Mouse (Mus musculus) liver, embryonic 14.5 days (tissue): ENCODE results near the gene Hoxd11. TPM values are rescaled to one million over a fixed set of nuclear protein-coding genes. Genes with fewer than 3 reads are reported as not detected.

Source experiments
- ATAC-seq: fragments of 200-750 bp; cut with Nextera tagmentation; 2 replicates; pipeline ENCODE4 v1.8.0; 2017; ENCODE audit warnings: moderate number of reproducible peaks, mild to moderate bottlenecking, moderate library complexity; ENCODE audit not compliant: insufficient read depth
- DNase-seq, 3 experiments: peaks; one replicate each; pipeline ENCODE4 v3.0.0-alpha.2; 2012 to 2013; ENCODE audit warnings: low read depth in 3 of 3, low spot score in 3 of 3
- H3K27ac ChIP-seq: fragments of 300-500 bp; sonication (generic); 2 replicates; pipeline ENCODE4 v1.5.1; 2014; ENCODE audit warnings: moderate library complexity, mild to moderate bottlenecking, control low read depth, inconsistent platforms
- H3K27me3 ChIP-seq: fragments of 300-500 bp; sonication (generic); 2 replicates; pipeline ENCODE4 v1.6.1; 2014; ENCODE audit warnings: mild to moderate bottlenecking, low read length, moderate library complexity; ENCODE audit not compliant: control insufficient read depth, insufficient read depth
- H3K36me3 ChIP-seq: fragments of 300-500 bp; sonication (generic); replicated peaks from 2 replicates; pipeline ENCODE4 v1.6.1; 2014; ENCODE audit warnings: low read depth; ENCODE audit not compliant: control insufficient read depth, insufficient read depth
- H3K4me1 ChIP-seq, 2 experiments: fragments of 200-500 bp in 1 of 2; fragments of 300-500 bp in 1 of 2; sonication (generic) in 1 of 2; replicated peaks; 2 replicates each; pipeline ENCODE4 v1.6.1; 2012 to 2014; ENCODE audit warnings: antibody characterized with exemption in 1 of 2, inconsistent platforms in 1 of 2, low read length in 1 of 2; ENCODE audit not compliant: control insufficient read depth in 2 of 2, insufficient read depth in 2 of 2
- H3K4me2 ChIP-seq: fragments of 300-500 bp; sonication (generic); 2 replicates; pipeline ENCODE4 v1.6.1; 2014; ENCODE audit warnings: low read depth, mild to moderate bottlenecking, control low read depth, moderate library complexity
- H3K4me3 ChIP-seq, 2 experiments: fragments of 200-500 bp in 1 of 2; fragments of 300-500 bp in 1 of 2; sonication (generic) in 1 of 2; 2 replicates each; pipeline ENCODE4 v1.5.1; 2012 to 2014; ENCODE audit warnings: low read depth in 2 of 2, low read length in 2 of 2, mild to moderate bottlenecking in 2 of 2, control low read depth in 1 of 2, inconsistent platforms in 1 of 2, moderate library complexity in 1 of 2; ENCODE audit not compliant: insufficient read depth in 1 of 2
- H3K9ac ChIP-seq: fragments of 300-500 bp; sonication (generic); replicated peaks from 2 replicates; pipeline ENCODE4 v1.6.1; 2014; ENCODE audit warnings: mild to moderate bottlenecking, control low read depth, moderate library complexity
- H3K9me3 ChIP-seq: fragments of 300-500 bp; sonication (generic); 2 replicates; pipeline ENCODE4 v1.6.1; 2016; ENCODE audit warnings: low read length, mixed read lengths; ENCODE audit not compliant: control insufficient read depth
- CTCF ChIP-seq: IDR thresholded peaks from 2 replicates; pipeline ENCODE4 v1.5.1; 2016; ENCODE audit warnings: antibody characterized with exemption, low read depth, control low read depth
- EP300 ChIP-seq: IDR thresholded peaks from 2 replicates; pipeline ENCODE4 v1.6.1; 2016; ENCODE audit warnings: antibody characterized with exemption, low read depth
- whole genome bisulfite sequencing: fragments of 180-500 bp; shearing (Covaris S2); extraction: QIAGEN DNeasy Blood & Tissue Kit; methylation state at CpG from one replicate; pipeline ENCODE4 v1.1.7; 2014; ENCODE audit not compliant: insufficient replicate concordance; 5-methylcytosine and 5-hydroxymethylcytosine counted together
- microRNA counts: library from miRNA; unstranded; fragments of <30 nt; microRNA quantifications from one replicate; lab custom pipeline; 2016
- microRNA-seq: library from miRNA; unstranded; fragments of <30 nt; microRNA quantifications from one replicate; pipeline ENCODE4, GENCODE M21; 2016
- polyA plus RNA-seq, 2 experiments: library from polyadenylated mRNA; depleted of rRNA in 1 of 2; stranded (reverse) in 1 of 2; unstranded in 1 of 2; fragments of >200 nt; fragmentation: Nextera tagmentation in 1 of 2; extraction: Ambion mirVana in 1 of 2; gene quantifications; 2 replicates each; pipeline versions ENCODE4 v1.2.1 to v1.2.3; 2012 to 2014

Gene Hoxd11
- polyA plus RNA-seq, 2 experiments: 0.09 TPM; not detected in 1

- Histone ChIP-seq H3K4me3 (no peak overlapping the region), H3K9me3 (no peaks in the 10 kb centered on the region), H3K27ac (no peak overlapping the region), H3K4me1 (no peaks in the 10 kb centered on the region), H3K4me2 (no peak overlapping the region), H3K27me3 (peaks cover 99% of the 10 kb centered on the region), H3K36me3 (no peaks in the 10 kb centered on the region), H3K9ac (no peak overlapping the region)
- WGBS: 3% methylated on average over 42 of the region's 42 CpGs
- DNase-seq: no peak
- no peak for TF ChIP-seq EP300
- TF ChIP-seq CTCF: no peak
- ATAC-seq: no peak
Observed at GRCm38 (mm10) chr2:74735851-74736687, 56.7 kb downstream of the Hoxd11 start.

MicroRNAs encoded within 50 kb of the gene (microRNA counts, 519-probe panel; counts per million panel counts)
- microRNA mmu-miR-10b (lab: Ali Mortazavi, UCI): 69.9 counts per million

Small RNA genes within 50 kb of the gene (microRNA-seq; reads per million reads assigned to microRNA genes)
- gene Gm44463 (not detected), gene Mir10b (772 reads per million, percentile 69 among the genes with 10 or more reads in this experiment)

Other genes with a start within 250 kb of the Hoxd11 start
- gene Lnpk, start 100.1 kb upstream of the Hoxd11 start, polyA plus RNA-seq (2012; rRNA removed): 4.8 and 7.1 TPM in 2 replicates
- gene Lnpk, start 100.1 kb upstream of the Hoxd11 start, polyA plus RNA-seq (2014; fragmentation: Nextera tagmentation; extraction: Ambion mirVana): 15.4 and 15.5 TPM in 2 replicates
- 0.02 TPM in 1 of 2 replicates, not detected in the other for gene Evx2, start 20.0 kb upstream of the Hoxd11 start, polyA plus RNA-seq (2012; rRNA removed)
- gene Evx2, start 20.0 kb upstream of the Hoxd11 start, polyA plus RNA-seq (2014; fragmentation: Nextera tagmentation; extraction: Ambion mirVana): not detected in 2 replicates
- 0.09 and 0.29 TPM in 2 replicates for gene Hoxd13, start 11.2 kb upstream of the Hoxd11 start, polyA plus RNA-seq (2012; rRNA removed)
- not detected in 2 replicates for gene Hoxd13, start 11.2 kb upstream of the Hoxd11 start, polyA plus RNA-seq (2014; fragmentation: Nextera tagmentation; extraction: Ambion mirVana)
- 0.04 and 0.10 TPM in 2 replicates for gene Hoxd12, start 4.5 kb upstream of the Hoxd11 start, polyA plus RNA-seq (2012; rRNA removed)
- gene Hoxd12, start 4.5 kb upstream of the Hoxd11 start, polyA plus RNA-seq (2014; fragmentation: Nextera tagmentation; extraction: Ambion mirVana): not detected in 2 replicates
- gene Hoxd10, start 12.4 kb downstream of the Hoxd11 start, polyA plus RNA-seq (2012; rRNA removed): 0.07 TPM in 1 of 2 replicates, not detected in the other
- not detected in 2 replicates for gene Hoxd10, start 12.4 kb downstream of the Hoxd11 start, polyA plus RNA-seq (2014; fragmentation: Nextera tagmentation; extraction: Ambion mirVana)
- 0.03 TPM in 1 of 2 replicates, not detected in the other for gene Hoxd9, start 18.2 kb downstream of the Hoxd11 start, polyA plus RNA-seq (2012; rRNA removed)
- not detected in 2 replicates for gene Hoxd9, start 18.2 kb downstream of the Hoxd11 start, polyA plus RNA-seq (2014; fragmentation: Nextera tagmentation; extraction: Ambion mirVana)
- 0.02 and 0.04 TPM in 2 replicates for gene Hoxd8, start 25.1 kb downstream of the Hoxd11 start, polyA plus RNA-seq (2012; rRNA removed)
- gene Hoxd8, start 25.1 kb downstream of the Hoxd11 start, polyA plus RNA-seq (2014; fragmentation: Nextera tagmentation; extraction: Ambion mirVana): 0.06 TPM in 1 of 2 replicates, not detected in the other
- 0.02 and 0.19 TPM in 2 replicates for gene Hoxd3, start 32.4 kb downstream of the Hoxd11 start, polyA plus RNA-seq (2012; rRNA removed)
- not detected in 2 replicates for gene Hoxd3, start 32.4 kb downstream of the Hoxd11 start, polyA plus RNA-seq (2014; fragmentation: Nextera tagmentation; extraction: Ambion mirVana)
- 0.04 TPM in 1 of 2 replicates, not detected in the other for gene Hoxd4, start 32.4 kb downstream of the Hoxd11 start, polyA plus RNA-seq (2012; rRNA removed)
- not detected in 2 replicates for gene Hoxd4, start 32.4 kb downstream of the Hoxd11 start, polyA plus RNA-seq (2014; fragmentation: Nextera tagmentation; extraction: Ambion mirVana)
- not detected in 2 replicates for gene Gm28230, start 47.2 kb downstream of the Hoxd11 start, polyA plus RNA-seq (2012; rRNA removed)
- not detected in 2 replicates for gene Gm28230, start 47.2 kb downstream of the Hoxd11 start, polyA plus RNA-seq (2014; fragmentation: Nextera tagmentation; extraction: Ambion mirVana)
- gene Hoxd1, start 83.4 kb downstream of the Hoxd11 start, polyA plus RNA-seq (2012; rRNA removed): not detected in 2 replicates
- not detected in 2 replicates for gene Hoxd1, start 83.4 kb downstream of the Hoxd11 start, polyA plus RNA-seq (2014; fragmentation: Nextera tagmentation; extraction: Ambion mirVana)
- 14.5 and 23.8 TPM in 2 replicates for gene Mtx2, start 146.2 kb downstream of the Hoxd11 start, polyA plus RNA-seq (2012; rRNA removed)
- gene Mtx2, start 146.2 kb downstream of the Hoxd11 start, polyA plus RNA-seq (2014; fragmentation: Nextera tagmentation; extraction: Ambion mirVana): 74.7 and 83.3 TPM in 2 replicates